Mouse (Mus musculus) T-helper 2 cell (primary cell): ENCODE measurements at regions not wholly inside any gene's neighbourhood (a gene's known extent, or its start where the extent isn't known, plus 50 kb on each side); places are given as distances from the start of the nearest gene placed in this dataset.

Experiments used
- in situ Hi-C: fragments of 300-600 bp; cut with MboI, MseI; formaldehyde crosslinking; loops from one replicate; pipeline ENCODE4 v1.15.1; 2025; ENCODE audit warnings: high pct_unique_total_duplicates

- in situ Hi-C loops = no loop called here
Observed at GRCm38 (mm10) chr13:70282731-70283130, 354.7 kb downstream of the Ice1 start.

- in situ Hi-C loops = no loop called here
Observed at GRCm38 (mm10) chr13:70283231-70283630, 354.2 kb downstream of the Ice1 start.

- in situ Hi-C loops = no loop called here
Observed at GRCm38 (mm10) chr13:70292713-70293112, 344.7 kb downstream of the Ice1 start.

DNA sequence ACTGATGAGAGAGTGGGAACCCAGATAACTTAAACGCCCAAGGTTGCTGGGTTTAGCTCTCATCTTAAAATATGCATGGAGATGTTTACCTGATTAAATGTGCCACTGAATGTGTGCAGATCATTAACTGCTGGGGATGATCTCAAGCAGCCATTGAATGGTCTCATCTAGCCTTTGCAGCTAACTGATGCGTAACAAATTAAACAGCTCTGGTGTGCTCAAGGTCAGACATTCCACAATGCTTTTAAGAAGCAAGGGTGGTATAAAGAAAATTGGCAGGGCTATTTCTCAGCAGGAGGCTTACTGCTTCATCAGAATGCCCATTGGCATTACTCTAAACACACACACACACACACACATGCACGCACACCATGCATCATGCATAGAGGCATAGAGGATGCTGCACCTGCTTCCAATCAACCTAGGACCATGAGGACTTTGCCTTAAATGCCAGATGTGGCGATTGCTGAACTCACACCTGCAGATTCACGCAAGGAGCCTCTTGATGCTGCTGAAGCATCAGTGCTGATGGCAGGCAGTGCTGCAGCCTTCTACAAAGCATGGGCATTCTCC lies 333.4 kb downstream of the Ice1 start:
- in situ Hi-C loops = no loop called here

GRCm38 (mm10) chr13:70310516-70310915 lies 326.9 kb downstream of the Ice1 start:
- in situ Hi-C loops = no loop called here

DNA sequence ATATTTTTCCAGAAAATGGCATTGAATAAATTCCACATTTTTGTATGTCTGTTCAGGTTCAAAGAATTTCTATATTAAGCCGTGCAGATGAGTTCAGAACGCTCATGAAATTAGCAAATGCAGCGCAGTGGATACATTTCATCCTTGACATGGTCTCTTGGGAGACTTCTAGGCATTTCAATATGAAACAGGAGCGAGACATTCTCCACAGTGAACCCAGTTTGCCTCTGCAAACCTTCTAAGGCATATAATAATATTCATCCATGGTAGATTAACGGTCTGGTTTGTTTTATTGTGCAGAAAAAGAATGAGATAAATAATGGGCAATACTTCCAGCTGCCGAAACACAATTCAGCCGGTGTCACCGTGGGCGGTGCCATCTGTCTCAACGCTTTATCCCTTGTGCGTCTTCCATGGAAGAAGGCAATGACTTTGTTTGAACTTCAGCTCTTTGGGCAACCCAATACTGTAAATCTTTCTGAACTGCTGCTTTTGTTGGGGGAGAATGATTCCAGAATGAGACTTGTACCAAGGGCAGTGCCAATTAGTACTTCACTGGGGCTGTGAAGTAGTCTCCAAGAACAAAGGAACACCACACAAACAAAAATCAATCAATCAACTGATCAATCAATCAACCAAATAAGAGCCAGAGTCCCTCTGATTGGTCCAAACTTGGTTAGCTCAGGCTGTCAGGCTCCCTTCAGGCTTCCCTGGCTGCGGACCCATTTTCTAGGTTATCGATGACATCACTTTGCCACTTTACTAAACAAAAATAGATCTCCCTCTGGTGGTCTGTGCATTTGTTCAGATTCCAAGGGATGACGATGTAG lies 326.0 kb downstream of the Ice1 start:
- in situ Hi-C loops = no loop called here

GRCm38 (mm10) chr13:70313205-70313604 lies 324.2 kb downstream of the Ice1 start:
- in situ Hi-C loops = no loop called here

DNA sequence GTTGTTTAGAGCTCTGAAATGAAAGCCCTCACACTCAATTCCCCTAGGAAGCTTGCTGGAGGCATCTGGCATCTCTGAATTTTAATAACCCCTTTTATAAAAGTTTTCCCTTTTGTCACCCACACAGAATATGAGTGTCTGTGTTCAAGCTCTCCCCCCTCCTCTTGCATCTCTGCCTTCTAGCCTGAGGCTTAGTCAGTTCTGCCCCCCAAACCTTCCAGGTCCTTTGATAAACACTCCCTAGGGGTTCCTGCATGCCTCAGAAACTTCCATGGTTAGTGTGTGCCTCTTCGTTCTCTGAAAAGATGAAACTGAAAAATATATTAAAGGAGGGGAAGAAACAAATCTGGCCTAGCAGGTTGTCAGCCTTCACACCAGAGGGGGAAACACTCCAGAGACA lies 313.9 kb downstream of the Ice1 start:
- in situ Hi-C loops = no loop called here

DNA sequence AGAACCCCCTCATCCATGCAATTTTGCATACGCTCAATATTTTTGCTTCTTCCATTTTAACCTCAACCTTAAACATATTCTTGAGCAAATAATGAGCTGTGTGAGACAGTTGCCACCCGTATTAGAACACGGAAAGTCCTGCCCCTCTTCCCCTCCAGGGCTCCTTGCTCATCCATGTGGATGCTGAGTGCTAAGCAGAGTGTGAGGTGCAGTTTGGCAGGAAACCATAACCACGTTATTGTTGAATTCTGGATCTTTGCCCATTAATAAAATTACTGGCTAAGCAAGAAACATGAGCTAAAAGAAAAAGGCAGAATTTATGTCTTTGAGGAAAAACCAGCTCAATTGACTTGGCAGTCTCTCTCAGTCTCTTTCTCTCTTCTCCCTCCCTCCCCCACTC lies 301.4 kb downstream of the Ice1 start:
- in situ Hi-C loops = no loop called here

DNA sequence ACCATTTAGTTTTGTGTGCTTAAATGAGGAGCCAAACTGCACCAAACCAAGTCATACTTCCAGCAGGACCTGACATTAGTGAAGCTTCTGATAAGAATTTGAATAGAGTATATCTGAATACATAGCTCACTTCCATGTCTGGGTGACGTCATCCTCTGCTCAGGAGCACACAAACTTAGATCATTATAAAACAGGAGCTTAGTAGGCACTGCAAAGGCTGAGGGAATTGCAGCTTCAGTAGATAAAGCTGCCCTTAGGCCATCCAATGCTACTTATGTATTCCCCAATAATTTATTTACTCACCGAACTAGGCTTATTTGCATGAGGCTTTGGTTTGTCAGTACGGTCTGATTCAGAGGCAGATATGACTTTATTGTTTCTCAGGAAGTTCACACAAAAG lies 297.0 kb downstream of the Ice1 start:
- in situ Hi-C loops = no loop called here

GRCm38 (mm10) chr13:70343191-70343734 lies 294.2 kb downstream of the Ice1 start:
- in situ Hi-C loops = no loop called here

DNA sequence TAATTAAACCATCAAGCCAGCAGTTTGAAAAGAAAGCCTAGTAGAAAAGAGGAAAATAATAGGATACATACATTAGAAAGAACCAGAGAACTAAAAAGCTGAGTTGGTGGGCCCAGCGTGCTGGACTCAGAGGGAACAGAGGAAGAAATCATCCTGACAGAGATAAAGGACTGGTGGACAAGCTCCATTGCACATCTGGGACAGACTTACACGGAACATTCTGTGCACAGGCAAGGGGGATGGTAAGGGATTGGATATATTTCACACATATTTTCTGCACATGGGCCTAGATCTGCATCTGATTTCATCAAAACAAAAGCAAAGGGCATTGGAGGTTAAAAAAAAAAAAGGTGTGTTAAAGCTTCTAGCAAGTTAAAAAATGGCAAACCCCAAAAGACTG lies 293.5 kb downstream of the Ice1 start:
- in situ Hi-C loops = no loop called here

DNA sequence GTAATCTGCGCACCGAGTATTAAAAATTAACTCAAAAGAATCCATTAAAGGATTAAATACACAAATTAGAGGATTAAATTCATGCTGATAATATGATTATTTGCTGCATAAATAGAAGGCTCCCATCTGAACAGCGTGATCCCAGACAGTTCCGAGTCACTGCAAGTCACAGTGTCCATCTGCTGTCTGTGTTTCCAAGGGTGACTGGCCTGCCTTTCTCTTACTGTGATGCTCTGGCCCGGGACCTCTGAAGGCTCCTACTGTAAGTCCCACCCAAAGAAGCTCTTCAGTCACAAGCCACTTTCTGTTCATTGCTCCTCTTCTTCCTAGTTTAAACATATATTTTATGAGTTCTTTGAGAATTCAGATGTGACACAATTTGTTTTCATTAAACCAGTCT lies 293.1 kb downstream of the Ice1 start:
- in situ Hi-C loops = no loop called here

DNA sequence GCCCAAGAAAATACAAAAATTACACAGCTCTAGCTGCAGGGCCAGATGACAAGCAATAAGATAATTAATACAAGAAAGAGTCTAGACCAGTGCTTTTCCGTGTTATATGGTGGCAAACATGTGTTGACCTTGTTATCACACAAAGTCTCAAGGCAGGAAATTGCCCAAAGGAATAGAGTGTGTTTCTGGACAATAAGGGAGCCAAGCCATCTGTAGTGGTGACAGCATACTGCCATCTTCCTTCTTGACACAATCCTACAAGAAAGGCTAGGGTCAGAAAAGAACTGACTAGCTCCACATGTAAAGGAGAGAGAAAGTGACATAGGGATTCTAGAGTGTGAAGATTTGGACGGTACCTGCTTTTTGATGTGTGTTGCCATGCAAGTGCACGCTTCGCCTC lies 289.0 kb downstream of the Ice1 start:
- in situ Hi-C loops = no loop called here

- in situ Hi-C loops = no loop called here
Observed at GRCm38 (mm10) chr13:70348965-70349364, 288.5 kb downstream of the Ice1 start.

- in situ Hi-C loops = no loop called here
Observed at GRCm38 (mm10) chr13:70369647-70370046, 267.8 kb downstream of the Ice1 start.

GRCm38 (mm10) chr13:70380772-70381171 lies 256.7 kb downstream of the Ice1 start:
- in situ Hi-C loops = no loop called here

DNA sequence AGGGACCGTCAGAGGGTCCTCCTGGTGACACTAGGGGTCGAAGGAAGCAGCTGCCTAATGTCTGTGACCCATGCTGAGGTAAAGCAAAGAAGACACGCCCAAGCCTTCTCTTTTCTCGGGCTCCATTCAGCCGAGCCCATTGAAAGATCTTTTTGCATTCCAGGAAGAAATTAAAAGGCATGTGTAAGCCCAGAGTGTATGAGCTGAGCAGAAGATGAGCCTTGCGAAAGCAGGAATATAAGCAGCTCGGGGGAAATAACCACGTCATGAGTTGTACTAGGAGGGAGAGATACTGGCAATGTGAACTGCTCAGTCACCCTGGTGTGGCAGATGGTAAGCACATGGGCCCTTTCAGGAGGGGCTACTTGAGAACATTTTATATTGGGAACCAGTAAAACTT lies 252.1 kb downstream of the Ice1 start:
- in situ Hi-C loops = no loop called here

DNA sequence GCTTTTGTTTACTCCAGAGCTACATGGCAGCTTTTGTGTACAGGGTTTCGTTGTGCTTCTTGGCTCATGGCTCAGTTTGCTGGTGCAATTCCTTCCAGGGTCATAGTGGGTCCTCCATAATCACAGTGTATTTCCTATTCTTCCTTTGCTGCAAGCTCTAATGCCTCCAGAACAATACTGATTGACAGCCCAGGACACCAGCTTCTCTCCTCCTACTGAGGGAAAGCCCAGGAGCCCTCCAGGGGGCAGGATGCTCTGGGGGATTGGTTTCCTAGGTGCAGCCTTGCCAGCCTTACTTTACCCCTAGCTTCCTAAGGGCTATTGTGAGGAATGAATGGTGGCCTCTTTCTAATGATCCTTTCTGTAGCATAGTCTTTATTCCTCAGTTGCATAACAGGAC lies 224.6 kb downstream of the Ice1 start:
- in situ Hi-C loops = loop anchor here (10.0 kb wide), 1 partner anchor 358 kb away; no protein-coding TSS in a partner anchor

DNA sequence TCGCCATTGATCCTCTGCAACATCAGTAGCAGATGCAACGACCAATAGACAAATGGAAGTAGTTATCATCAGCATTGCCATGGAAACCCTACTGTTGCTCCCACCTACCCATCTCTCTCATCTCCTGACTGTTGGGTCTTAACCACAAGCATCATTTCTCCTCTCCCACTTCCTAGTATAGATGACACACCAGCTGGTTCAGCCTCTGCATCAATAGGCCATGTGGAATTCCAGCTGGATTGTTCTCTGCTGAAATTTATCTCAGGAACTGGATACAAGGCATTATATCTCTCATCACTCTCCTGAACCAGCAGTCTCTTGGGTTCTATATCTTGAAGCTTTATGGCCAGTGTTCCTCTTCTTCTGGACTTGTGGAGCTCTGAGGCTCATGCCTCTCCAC lies 219.3 kb downstream of the Ice1 start:
- in situ Hi-C loops = loop anchor here (10.0 kb wide), 1 partner anchor 363 kb away; no protein-coding TSS in a partner anchor

DNA sequence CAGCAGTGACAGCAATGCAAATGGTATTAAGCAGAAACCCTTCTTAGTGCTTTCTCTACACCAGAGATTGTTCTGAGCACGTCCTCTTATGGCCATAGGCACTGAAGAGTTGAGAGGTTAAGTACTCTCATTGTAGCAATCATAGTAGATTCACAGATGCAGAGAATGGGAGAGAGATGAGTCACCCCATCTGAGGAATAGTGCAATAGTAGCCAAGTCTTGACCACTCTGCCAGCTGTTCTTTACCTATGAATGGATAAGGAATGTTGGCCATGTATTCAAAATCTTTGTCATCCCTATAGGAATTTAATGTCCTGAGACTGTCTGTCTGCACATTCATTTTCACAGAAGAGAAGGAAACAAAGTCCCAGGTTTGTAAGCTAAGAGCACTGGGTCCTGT lies 198.0 kb downstream of the Ice1 start:
- in situ Hi-C loops = no loop called here

- in situ Hi-C loops = no loop called here
Observed at GRCm38 (mm10) chr13:70446940-70447339, 190.5 kb downstream of the Ice1 start.
